ENCODE assay signal across 10 mouse cellular contexts in the genomic region with DNA sequence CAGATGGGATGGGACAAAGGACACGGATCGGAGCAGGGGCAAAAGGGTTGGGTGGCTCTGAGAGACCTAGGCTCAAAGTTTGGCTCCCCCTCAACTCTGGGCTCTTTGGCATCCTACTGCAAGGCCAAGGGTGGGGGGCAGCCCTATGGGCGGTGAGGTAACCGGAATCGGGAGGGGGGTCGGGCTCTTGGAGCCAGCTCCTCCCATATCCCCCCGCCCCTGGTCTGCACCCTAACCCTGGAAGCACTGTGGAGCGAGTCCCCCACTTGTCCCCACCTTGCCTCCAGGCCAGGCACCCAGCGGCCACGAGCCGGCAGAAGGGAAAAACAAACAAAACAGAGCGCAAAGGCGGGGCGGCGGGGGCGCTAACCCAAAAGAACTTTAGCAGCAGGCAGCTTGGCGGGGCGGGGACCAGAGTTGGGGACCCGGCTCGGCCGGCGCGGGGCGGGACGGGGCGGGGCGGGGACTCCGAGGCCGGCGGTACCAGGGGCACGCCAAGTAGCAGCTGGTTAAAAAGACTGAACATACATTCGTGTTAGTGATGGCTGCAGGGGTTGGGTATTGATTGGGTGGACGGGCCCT. TPM values are rescaled to one million over a fixed set of nuclear protein-coding genes. Genes with fewer than 3 reads are reported as not detected.
DNase-seq lines count a peak whose midpoint lies in the region; ATAC-seq lines count a peak whose summit lies in the region.
"Had no signal": no experiment of that assay in that cellular context is flagged by ENCODE, and none has a peak within 500 bp of the region (broad histone marks: within the 10 kb centered on the region; RNA-seq: fewer than 3 reads in every experiment).

No protein-coding gene starts in this region.

- peak overlapping the region; percentile 61 for H3K9ac ChIP-seq in midbrain, embryonic 13.5 days (replicated peaks)

- H3K9me3 ChIP-seq in limb, embryonic 10.5 days (replicated peaks), result no peaks in the 10 kb centered on the region
- H3K9me3 ChIP-seq in midbrain, embryonic 13.5 days, result no peaks in the 10 kb centered on the region
- H3K9me3 ChIP-seq: G1E had no signal

- DNase-seq in gastrocnemius, postnatal 14 days, result peak; percentile 29
- no peak for DNase-seq in gastrocnemius, adult 18-20 months (ENCODE audit: low spot score)
- peak; percentile 38 for DNase-seq in adrenal gland, postnatal 14 days
- peak; percentile 42 to 45 for DNase-seq in heart, postnatal 14 days
- peak; percentile 63 for DNase-seq in limb, embryonic 10.5 days (ENCODE audit: low spot score)
- DNase-seq in urinary bladder, postnatal 36 days (ENCODE audit: low spot score in 2 of 2), result peak; percentile 33 to 36
- DNase-seq in cerebellum, adult 11-12 months, result no peak

- H3K4me3 ChIP-seq in limb, embryonic 10.5 days, result peak overlapping the region; percentile 59
- peak overlapping the region; percentile 33 for H3K4me3 ChIP-seq in midbrain, embryonic 13.5 days (replicated peaks)
- H3K4me3 ChIP-seq: erythroblast, embryonic 14.5 days had no signal

- peaks cover 94% of the 10 kb centered on the region for H3K27me3 ChIP-seq in limb, embryonic 10.5 days (ENCODE audit: low read depth, poor library complexity, severe bottlenecking)
- peaks cover 30% of the 10 kb centered on the region for H3K27me3 ChIP-seq in midbrain, embryonic 13.5 days

- intact Hi-C loops in gastrocnemius, postnatal 14 days (cut with DNase I; ENCODE audit: low total_unique reads), result no loop called here
- intact Hi-C loops in heart, postnatal 14 days (cut with DNase I), result no loop called here

- peak overlapping the region; percentile 56 for H3K27ac ChIP-seq in limb, embryonic 10.5 days
- H3K27ac ChIP-seq in midbrain, embryonic 13.5 days, result no peak overlapping the region

- peak; percentile 44 for ATAC-seq in midbrain, embryonic 13.5 days

- peaks cover 40% of the 10 kb centered on the region for H3K4me1 ChIP-seq in limb, embryonic 10.5 days
- H3K4me1 ChIP-seq in midbrain, embryonic 13.5 days (replicated peaks), result peaks cover 41% of the 10 kb centered on the region

- WGBS in limb, embryonic 10.5 days, result 1% methylated on average over 33 of the region's 33 CpGs
- WGBS in midbrain, embryonic 13.5 days, result 3% methylated on average over 33 of the region's 33 CpGs

- H3K36me3 ChIP-seq in limb, embryonic 10.5 days, result no peaks in the 10 kb centered on the region
- peaks cover 18% of the 10 kb centered on the region for H3K36me3 ChIP-seq in midbrain, embryonic 13.5 days
- H3K36me3 ChIP-seq: G1E had no signal

- H3K4me2 ChIP-seq in midbrain, embryonic 13.5 days (replicated peaks), result peak overlapping the region; percentile 60

RNA-seq across cellular contexts. Expression of a gene that starts 16.9 kb away (rescaled TPM):
- total RNA-seq in gastrocnemius, postnatal 14 days (2021), result not detected
- under 1 TPM in 1 of 2 experiments, not detected in 1; 0.14 TPM for total RNA-seq in gastrocnemius, adult 18-20 months (2021)
- total RNA-seq in adrenal gland, postnatal 14 days (2021), result 0.49 and 14.3 TPM in 2 replicates
- total RNA-seq in heart, postnatal 14 days (2021), result not detected
- polyA plus RNA-seq in limb, embryonic 10.5 days (2016; fragmentation: Nextera tagmentation; extraction: Ambion mirVana), result not detected in 2 replicates
- polyA plus RNA-seq in midbrain, embryonic 13.5 days (2015; fragmentation: Nextera tagmentation; extraction: Ambion mirVana), result not detected in 2 replicates
- total RNA-seq: G1E had no signal
- polyA plus RNA-seq: erythroblast, embryonic 14.5 days; G1E had no signal

RNA-seq across cellular contexts. Expression of a gene that starts 26.5 kb away (rescaled TPM):
- 1 to 10 TPM in 1 of 2 experiments, under 1 TPM in 1; 0.78 to 1.7 TPM for total RNA-seq in gastrocnemius, postnatal 14 days (2021)
- total RNA-seq in gastrocnemius, adult 18-20 months (2021), result under 1 TPM; 0.28 to 0.59 TPM
- total RNA-seq in adrenal gland, postnatal 14 days (2021), result 1.1 and 1.2 TPM in 2 replicates
- 1 to 10 TPM in 1 of 2 experiments, under 1 TPM in 1; 0.79 to 2.3 TPM for total RNA-seq in heart, postnatal 14 days (2021)
- 0.21 and 0.44 TPM in 2 replicates for polyA plus RNA-seq in limb, embryonic 10.5 days (2016; fragmentation: Nextera tagmentation; extraction: Ambion mirVana)
- 2.1 TPM in 2 replicates for polyA plus RNA-seq in midbrain, embryonic 13.5 days (2015; fragmentation: Nextera tagmentation; extraction: Ambion mirVana)
- total RNA-seq: G1E had no signal
- polyA plus RNA-seq: erythroblast, embryonic 14.5 days; G1E had no signal

RNA-seq across cellular contexts. Expression of a gene that starts 32.3 kb away (rescaled TPM):
- total RNA-seq in gastrocnemius, postnatal 14 days (2021), result 1 to 10 TPM; 3.3 to 4.6 TPM
- under 1 TPM; 0.05 to 0.23 TPM for total RNA-seq in gastrocnemius, adult 18-20 months (2021)
- total RNA-seq in adrenal gland, postnatal 14 days (2021), result 0.78 and 1.4 TPM in 2 replicates
- total RNA-seq in heart, postnatal 14 days (2021), result under 1 TPM; 0.29 to 0.48 TPM
- 0.09 and 0.34 TPM in 2 replicates for polyA plus RNA-seq in limb, embryonic 10.5 days (2016; fragmentation: Nextera tagmentation; extraction: Ambion mirVana)
- 4.6 and 5.0 TPM in 2 replicates for polyA plus RNA-seq in midbrain, embryonic 13.5 days (2015; fragmentation: Nextera tagmentation; extraction: Ambion mirVana)

RNA-seq across cellular contexts. Expression of a gene that starts 41.3 kb away (rescaled TPM):
- total RNA-seq in gastrocnemius, postnatal 14 days (2021), result 1 to 10 TPM; 4.8 to 6.3 TPM
- 1 to 10 TPM; 5.0 to 6.4 TPM for total RNA-seq in gastrocnemius, adult 18-20 months (2021)
- 5.3 and 7.8 TPM in 2 replicates for total RNA-seq in adrenal gland, postnatal 14 days (2021)
- total RNA-seq in heart, postnatal 14 days (2021), result 1 to 10 TPM; 2.1 to 2.4 TPM
- polyA plus RNA-seq in limb, embryonic 10.5 days (2016; fragmentation: Nextera tagmentation; extraction: Ambion mirVana), result 70.1 and 78.6 TPM in 2 replicates
- 31.6 and 32.4 TPM in 2 replicates for polyA plus RNA-seq in midbrain, embryonic 13.5 days (2015; fragmentation: Nextera tagmentation; extraction: Ambion mirVana)

Comparison
In these comparisons a context has a peak if more than half of its experiments do, and no peak if none do; other contexts are left out.
1. DNase-seq: peak in gastrocnemius, postnatal 14 days (single experiment), adrenal gland, postnatal 14 days (single experiment), heart, postnatal 14 days (2 of 2), limb, embryonic 10.5 days (single experiment) and urinary bladder, postnatal 36 days (2 of 2); none in gastrocnemius, adult 18-20 months (single experiment) and cerebellum, adult 11-12 months (single experiment).